Mouse (Mus musculus) heart, embryonic 15.5 days (tissue): Measurements from ENCODE around the gene Zfp59. TPM values are rescaled to one million over a fixed set of nuclear protein-coding genes. Genes with fewer than 3 reads are reported as not detected.
"Not testable (repeated sequence)": the region's sequence is repeated elsewhere in the genome, so short reads cannot be mapped to it uniquely, and the experiment has no call there.

Source experiments
- ATAC-seq: fragments of 200-750 bp; cut with Nextera tagmentation; replicated peaks from 2 replicates; pipeline ENCODE4 v1.8.0; 2017; ENCODE audit warnings: low read depth, moderate TSS enrichment; ENCODE audit not compliant: insufficient number of reproducible peaks, insufficient read depth, low FRiP score
- H3K27ac ChIP-seq: fragments of 300-500 bp; sonication (generic); 2 replicates; pipeline ENCODE4 v1.5.1; 2015; ENCODE audit warnings: mild to moderate bottlenecking, inconsistent platforms
- H3K27me3 ChIP-seq: fragments of 300-500 bp; sonication (generic); 2 replicates; pipeline ENCODE4 v1.6.1; 2015; ENCODE audit warnings: inconsistent platforms
- H3K36me3 ChIP-seq: fragments of 300-500 bp; sonication (generic); 2 replicates; pipeline ENCODE4 v1.6.1; 2015; ENCODE audit warnings: mild to moderate bottlenecking, inconsistent platforms
- H3K4me1 ChIP-seq: fragments of 300-500 bp; sonication (generic); replicated peaks from 2 replicates; pipeline ENCODE4 v1.6.1; 2015; ENCODE audit warnings: inconsistent platforms
- H3K4me2 ChIP-seq: fragments of 300-500 bp; sonication (generic); 2 replicates; pipeline ENCODE4 v1.6.1; 2015; ENCODE audit warnings: inconsistent platforms, mild to moderate bottlenecking, moderate library complexity
- H3K4me3 ChIP-seq: fragments of 300-500 bp; sonication (generic); 2 replicates; pipeline ENCODE4 v1.5.1; 2015; ENCODE audit warnings: mild to moderate bottlenecking, inconsistent platforms
- H3K9ac ChIP-seq: fragments of 300-500 bp; sonication (generic); 2 replicates; pipeline ENCODE4 v1.6.1; 2015; ENCODE audit warnings: mild to moderate bottlenecking, inconsistent platforms
- H3K9me3 ChIP-seq: fragments of 300-500 bp; sonication (generic); replicated peaks from 2 replicates; pipeline ENCODE4 v1.6.1; 2016; ENCODE audit warnings: inconsistent platforms
- WGBS: fragments of 180-500 bp; shearing (Covaris S2); methylation state at CpG from one replicate; pipeline ENCODE4 v1.1.7; 2015; ENCODE audit warnings: mixed read lengths; 5-methylcytosine and 5-hydroxymethylcytosine counted together
- polyA plus RNA-seq: library from polyadenylated mRNA; unstranded; fragments of >200 nt; fragmentation: Nextera tagmentation; extraction: Ambion mirVana; gene quantifications from 2 replicates; pipeline ENCODE4 v1.2.1, GENCODE M21; 2015

The Zfp59 gene
- 4.6 and 5.4 TPM in 2 replicates for polyA plus RNA-seq

DNA sequence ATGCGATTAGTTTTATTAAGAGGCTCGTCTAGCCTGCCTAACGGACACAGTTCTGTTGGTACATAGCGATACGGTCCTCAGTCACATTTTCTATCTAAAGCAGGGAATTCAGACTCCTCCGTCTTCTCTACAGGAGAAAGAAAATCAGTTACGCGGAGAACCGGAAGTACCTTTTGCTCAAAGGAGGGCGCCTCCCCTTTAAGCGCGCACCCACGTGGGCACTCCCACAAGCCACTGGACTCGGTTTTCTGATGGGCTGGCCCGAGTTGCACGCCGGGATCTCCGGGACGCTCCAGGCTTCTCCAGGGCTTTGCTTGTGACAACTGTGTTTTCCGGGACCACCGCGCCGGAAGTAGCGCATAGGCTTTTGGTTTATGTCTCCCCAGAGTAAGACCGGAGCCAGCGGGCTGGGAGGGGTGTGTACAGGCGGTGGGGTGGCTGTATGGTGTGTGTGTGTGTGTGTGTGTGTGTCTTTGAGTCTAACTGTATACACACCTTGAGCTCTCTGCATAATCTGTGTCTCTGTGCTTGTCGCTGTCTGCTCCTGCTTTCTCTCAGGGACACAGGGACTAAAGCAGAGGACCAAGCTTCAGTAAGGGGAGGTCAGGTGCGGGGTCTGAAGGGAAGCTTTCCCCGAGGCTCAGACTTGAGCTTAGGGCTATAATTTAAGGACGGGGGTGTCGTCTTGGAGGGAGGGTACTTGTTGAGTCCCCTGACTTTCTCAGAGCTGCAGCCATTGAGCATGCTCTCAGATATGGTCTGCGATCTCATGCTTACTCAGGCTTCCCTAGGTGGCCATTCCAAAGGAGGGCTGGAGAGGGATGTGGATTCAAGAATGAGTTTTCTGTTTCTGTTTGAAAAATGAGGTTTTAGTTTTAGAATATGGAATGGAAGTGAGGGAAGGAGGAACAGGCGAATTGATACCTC is at the start of gene Zfp59:
TSS of gene Zfp59 (plus strand) at position 285 of the 927 bp plus-strand sequence.
- H3K9ac ChIP-seq = peak within 1 kb of the TSS; percentile 69
- H3K4me1 ChIP-seq = 0 out of 2 replicates have a peak, but pooled peaks cover 6% of the 10 kb centered on the region
- no peaks in the 10 kb centered on the region for H3K27me3 ChIP-seq
- peak within 1 kb of the TSS; percentile 69 for H3K4me2 ChIP-seq
- H3K36me3 ChIP-seq = no peaks in the 10 kb centered on the region
- no peaks in the 10 kb centered on the region for H3K9me3 ChIP-seq
- ATAC-seq = peak; percentile 92
- H3K27ac ChIP-seq = peak within 1 kb of the TSS; percentile 79
- WGBS = 3% methylated on average over 34 of the region's 34 CpGs
- peak within 1 kb of the TSS; percentile 62 for H3K4me3 ChIP-seq

- Histone ChIP-seq H3K27ac (no peak overlapping the region), H3K9ac (no peak overlapping the region), H3K27me3 (no peaks in the 10 kb centered on the region), H3K4me1 (no peaks in the 10 kb centered on the region), H3K9me3 (peaks cover 10% of the 10 kb centered on the region; the same call in 1 of the 2 replicates), H3K36me3 (no peaks in the 10 kb centered on the region), H3K4me2 (no peak overlapping the region), H3K4me3 (no peak overlapping the region)
- no peak for ATAC-seq
- WGBS = 75% methylated on average over 5 of the region's 5 CpGs
These were observed 49.1 kb upstream of the Zfp59 start for GRCm38 (mm10) chr7:27789306-27789705.

DNA sequence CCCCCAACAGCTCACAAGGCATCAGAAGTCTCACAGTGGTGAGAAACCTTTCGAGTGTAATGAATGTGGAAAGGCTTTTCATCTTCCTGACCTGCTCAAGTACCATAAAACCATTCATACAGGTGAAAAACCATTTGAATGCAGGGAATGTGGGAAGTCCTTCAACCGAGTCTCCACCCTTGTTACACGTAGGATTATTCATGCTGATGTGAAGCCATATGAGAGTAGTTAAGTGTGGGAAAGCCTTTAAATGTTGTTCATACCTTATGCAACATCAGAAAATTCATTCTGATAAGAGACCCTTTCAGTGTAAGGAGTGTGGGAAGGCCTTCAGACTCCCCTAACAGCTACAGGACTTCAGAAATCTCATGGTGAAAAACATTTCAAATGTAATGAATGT is 44.5 kb upstream of the Zfp59 start:
- H3K4me1 ChIP-seq, H3K9ac ChIP-seq, H3K27me3 ChIP-seq, H3K4me3 ChIP-seq, H3K4me2 ChIP-seq, H3K36me3 ChIP-seq, H3K9me3 ChIP-seq, H3K27ac ChIP-seq, ATAC-seq: not testable (repeated sequence)
- 50% methylated on average over 3 of the region's 3 CpGs for WGBS

DNA sequence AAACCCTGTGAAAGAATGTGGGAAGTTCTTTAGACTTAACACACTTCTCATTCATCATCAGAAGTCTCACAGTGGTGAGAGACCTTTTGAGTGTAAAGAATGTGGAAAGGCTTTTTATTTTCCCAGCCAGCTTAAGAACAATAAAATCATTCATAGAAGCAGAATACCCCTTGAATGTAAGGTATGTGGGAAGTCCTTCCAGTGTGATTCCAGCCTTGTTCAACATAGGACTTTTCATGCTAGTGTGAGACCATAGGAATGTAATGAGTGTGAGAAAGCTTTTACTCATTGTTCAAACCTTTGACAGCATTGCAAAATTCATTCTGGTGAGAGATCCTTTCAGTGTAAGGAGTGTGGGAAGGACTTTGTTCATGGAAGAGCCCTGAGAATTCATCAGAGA is 43.8 kb upstream of the Zfp59 start:
- Histone ChIP-seq H3K36me3 (no peaks in the 10 kb centered on the region), H3K4me2 (no peak overlapping the region), H3K4me3 (no peak overlapping the region), H3K27ac (no peak overlapping the region), H3K9ac (no peak overlapping the region), H3K9me3 (no peaks in the 10 kb centered on the region), H3K4me1 (peaks cover 9% of the 10 kb centered on the region; the same call in 1 of the 2 replicates), H3K27me3 (no peaks in the 10 kb centered on the region)
- no peak for ATAC-seq

DNA sequence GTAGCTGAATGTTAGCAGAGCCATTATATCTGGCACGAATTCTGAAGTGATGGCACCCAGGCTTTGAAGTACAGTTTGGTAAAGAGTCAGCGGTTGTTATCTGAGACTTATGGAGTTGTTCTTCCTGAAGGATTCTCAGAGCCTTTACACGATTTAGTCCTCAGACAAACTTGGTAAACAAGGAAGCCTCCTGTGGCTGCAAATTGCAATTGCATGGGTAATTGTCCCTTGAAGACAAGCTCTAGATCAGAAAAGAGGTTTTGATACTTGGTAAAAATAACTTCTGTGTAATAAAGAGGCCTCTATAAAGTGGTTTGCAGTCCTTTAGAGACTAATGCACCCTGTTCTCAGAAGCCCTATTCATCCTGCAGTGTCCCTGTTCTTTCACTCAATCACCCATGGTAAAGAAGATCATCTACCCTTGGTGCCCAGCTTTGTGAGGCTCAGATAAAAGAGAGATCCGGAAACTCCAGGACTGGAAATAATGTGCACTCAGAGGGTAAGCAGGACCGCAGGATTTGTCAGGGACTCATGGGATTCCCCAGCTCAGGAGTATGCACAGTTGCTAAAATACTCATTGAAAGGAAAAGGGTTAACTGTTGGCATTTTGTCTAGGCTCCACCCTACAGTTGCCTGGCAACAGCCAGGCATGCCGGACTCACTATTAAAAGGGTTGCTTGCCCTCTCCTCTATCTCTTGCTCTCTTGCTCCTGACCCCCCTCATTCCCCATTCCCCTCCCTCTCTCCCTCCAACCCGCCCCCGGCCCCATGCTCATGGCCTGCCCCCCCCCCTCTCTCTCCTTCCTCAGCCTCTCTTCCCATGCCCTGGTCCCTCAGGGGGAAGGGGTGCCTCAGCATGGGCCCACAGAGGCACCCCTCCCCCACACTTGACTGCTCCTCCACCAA is 40.2 kb upstream of the Zfp59 start:
- Histone ChIP-seq H3K36me3 (no peaks in the 10 kb centered on the region), H3K4me2 (peak overlapping the region; percentile 47), H3K4me3 (0 out of 2 replicates have a peak overlapping the region, but pooled peaks have one; percentile 11), H3K9ac (no peak overlapping the region), H3K27ac (peak overlapping the region; percentile 6; the same call in 1 of the 2 replicates), H3K9me3 (no peaks in the 10 kb centered on the region), H3K4me1 (peaks cover 9% of the 10 kb centered on the region; the same call in 1 of the 2 replicates), H3K27me3 (no peaks in the 10 kb centered on the region)
- WGBS = 27% methylated on average over 8 of the region's 8 CpGs
- ATAC-seq = peak; percentile 60; the same call in 1 of the 2 replicates

GRCm38 (mm10) chr7:27801137-27801536 is 37.3 kb upstream of the Zfp59 start:
- Histone ChIP-seq H3K4me1 (peaks cover 18% of the 10 kb centered on the region), H3K27ac (no peak overlapping the region), H3K27me3 (no peaks in the 10 kb centered on the region), H3K9me3 (no peaks in the 10 kb centered on the region), H3K4me2 (no peak overlapping the region), H3K36me3 (no peaks in the 10 kb centered on the region), H3K9ac (no peak overlapping the region), H3K4me3 (no peak overlapping the region)
- ATAC-seq = no peak
- WGBS = 53% methylated on average over 2 of the region's 2 CpGs

DNA sequence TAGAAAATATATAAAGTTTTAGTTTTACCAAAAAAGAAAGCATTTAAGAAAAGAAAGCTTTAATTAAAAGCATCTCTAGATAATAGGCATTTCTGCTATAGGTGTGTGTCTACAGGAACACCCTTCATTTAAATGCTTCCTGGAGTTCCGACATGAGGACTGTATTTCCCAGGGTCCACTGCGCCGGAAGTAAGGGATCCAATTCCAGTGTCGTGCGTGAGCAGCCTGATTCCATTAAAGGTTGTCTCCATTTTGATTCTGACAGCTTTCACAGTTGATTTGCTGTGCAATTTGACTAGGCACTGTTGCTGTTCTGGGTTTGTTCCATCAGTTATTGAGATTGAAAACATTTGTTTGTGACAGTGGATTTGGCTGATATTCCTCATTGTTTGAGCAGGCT is 35.4 kb upstream of the Zfp59 start:
- H3K4me2 ChIP-seq = no peak overlapping the region
- WGBS = 71% methylated on average over 5 of the region's 5 CpGs
- no peaks in the 10 kb centered on the region for H3K27me3 ChIP-seq
- H3K4me3 ChIP-seq = no peak overlapping the region
- no peak for ATAC-seq
- H3K9me3 ChIP-seq = no peaks in the 10 kb centered on the region
- no peak overlapping the region for H3K27ac ChIP-seq
- no peaks in the 10 kb centered on the region for H3K36me3 ChIP-seq
- no peak overlapping the region for H3K9ac ChIP-seq
- H3K4me1 ChIP-seq = peaks cover 17% of the 10 kb centered on the region

DNA sequence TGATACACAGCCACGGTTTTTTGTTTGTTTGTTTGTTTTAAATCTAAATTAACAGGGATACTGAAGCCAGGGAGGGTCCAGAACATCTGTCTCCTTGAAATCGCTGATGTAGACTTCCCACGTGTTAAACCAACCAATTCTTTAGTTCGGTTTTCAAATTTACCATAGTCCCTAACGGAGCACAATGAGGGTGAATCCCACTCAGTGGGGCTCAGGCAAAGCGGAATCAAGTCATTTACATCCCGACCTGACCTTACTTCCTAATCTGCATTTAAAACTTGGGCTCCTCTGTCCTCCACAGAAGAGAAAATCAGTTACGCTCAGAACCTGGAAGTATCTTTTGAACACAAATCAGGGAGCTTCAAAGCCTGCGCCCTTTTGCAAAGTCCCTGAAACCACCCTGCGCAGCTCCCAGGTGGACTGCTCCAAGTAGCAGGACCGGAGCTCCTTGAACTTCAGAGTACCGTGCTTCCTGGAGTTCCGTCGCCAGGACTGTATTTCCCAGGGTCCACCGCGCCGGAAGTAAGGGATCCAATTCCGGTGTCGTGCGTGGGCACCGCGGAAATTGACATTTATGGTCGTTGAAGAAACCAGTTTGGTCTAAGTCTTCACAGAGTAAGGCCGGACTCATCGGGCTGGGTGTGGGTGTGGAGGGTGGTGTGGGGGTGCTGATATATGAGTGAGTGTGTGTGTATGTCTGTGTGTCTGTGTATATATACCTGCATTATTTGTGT is 33.9 kb upstream of the Zfp59 start:
- H3K9ac ChIP-seq = peak overlapping the region; percentile 67
- ATAC-seq = peak; percentile 83
- no peaks in the 10 kb centered on the region for H3K9me3 ChIP-seq
- H3K36me3 ChIP-seq = peaks cover 8% of the 10 kb centered on the region
- under 1% methylated on average over 25 of the region's 25 CpGs for WGBS
- H3K4me1 ChIP-seq = peaks cover 9% of the 10 kb centered on the region
- peak overlapping the region; percentile 65 for H3K4me2 ChIP-seq
- peak overlapping the region; percentile 58 for H3K27ac ChIP-seq
- H3K4me3 ChIP-seq = peak overlapping the region; percentile 63
- no peaks in the 10 kb centered on the region for H3K27me3 ChIP-seq

- not testable (repeated sequence) for H3K9me3 ChIP-seq, H3K4me1 ChIP-seq, H3K27ac ChIP-seq, ATAC-seq, H3K4me2 ChIP-seq, H3K4me3 ChIP-seq, H3K9ac ChIP-seq, H3K27me3 ChIP-seq
- WGBS = 77% methylated on average over 3 of the region's 3 CpGs
- H3K36me3 ChIP-seq = peaks cover 28% of the 10 kb centered on the region
These were observed 31.5 kb upstream of the Zfp59 start, which contains the start of gene Zfp626 for GRCm38 (mm10) chr7:27806896-27807295. Zfp626 (plus strand) TSS chr7:27807196.

GRCm38 (mm10) chr7:27807305-27807704 is 31.1 kb upstream of the Zfp59 start:
- not testable (repeated sequence) for H3K4me1 ChIP-seq, H3K27me3 ChIP-seq, H3K4me3 ChIP-seq, ATAC-seq, H3K27ac ChIP-seq, H3K9ac ChIP-seq, H3K4me2 ChIP-seq, H3K9me3 ChIP-seq
- WGBS = 85% methylated on average over 7 of the region's 7 CpGs
- H3K36me3 ChIP-seq = peaks cover 32% of the 10 kb centered on the region
